Mouse (Mus musculus) CH12.LX (cell line): ENCODE measurements around the gene Gm765. TPM values are rescaled to one million over a fixed set of nuclear protein-coding genes. Genes with fewer than 3 reads are reported as not detected.

ENCODE experiments used
- DNase-seq: peaks from one replicate; pipeline ENCODE4 v3.0.0-alpha.2; 2013; ENCODE audit errors: extremely low read depth
- H3K27ac ChIP-seq: 2 replicates; pipeline ENCODE4 v1.5.1; 2012; ENCODE audit warnings: low read depth, mild to moderate bottlenecking, control low read depth, moderate library complexity; ENCODE audit not compliant: insufficient read depth
- H3K27me3 ChIP-seq: replicated peaks from 2 replicates; pipeline ENCODE3; 2012; ENCODE audit warnings: inconsistent platforms
- H3K36me3 ChIP-seq, 2 experiments: replicated peaks in 1 of 2; 2 replicates each; pipeline versions ENCODE3 to v1.6.1; 2012; ENCODE audit warnings: inconsistent platforms in 1 of 2, low read length in 1 of 2, mild to moderate bottlenecking in 1 of 2, mixed read lengths in 1 of 2, moderate library complexity in 1 of 2; ENCODE audit not compliant: control insufficient read depth in 1 of 2, insufficient read depth in 1 of 2
- H3K4me1 ChIP-seq, 2 experiments: 2 replicates each; pipeline ENCODE4 v1.6.1; 2012; ENCODE audit warnings: inconsistent platforms in 1 of 2, moderate library complexity in 1 of 2; ENCODE audit not compliant: insufficient read depth in 2 of 2, control insufficient read depth in 1 of 2
- H3K4me2 ChIP-seq: 2 replicates; pipeline ENCODE4 v1.6.1; 2012; ENCODE audit warnings: low read depth, mild to moderate bottlenecking, control low read depth; ENCODE audit not compliant: poor library complexity, insufficient read depth, severe bottlenecking
- H3K4me3 ChIP-seq, 3 experiments: fragments of 150-350 bp in 1 of 3; sonication (generic) in 1 of 3; replicated peaks in 1 of 3; 2 replicates each; pipeline versions ENCODE3 to v1.5.1; 2011 to 2012; ENCODE audit warnings: low read depth in 2 of 3, low read length in 2 of 3, mild to moderate bottlenecking in 2 of 3, moderate library complexity in 2 of 3, control low read depth in 1 of 3, improper control_type of control experiment in 1 of 3, inconsistent platforms in 1 of 3, mixed read lengths in 1 of 3; ENCODE audit not compliant: poor library complexity in 1 of 3
- H3K79me2 ChIP-seq: replicated peaks from 2 replicates; pipeline ENCODE4 v1.6.1; 2012; ENCODE audit warnings: mild to moderate bottlenecking, moderate library complexity; ENCODE audit not compliant: control insufficient read depth, poor library complexity, insufficient read depth, severe bottlenecking; ENCODE audit errors: extremely low read depth
- H3K9ac ChIP-seq: 2 replicates; pipeline ENCODE4 v1.6.1; 2012; ENCODE audit warnings: low read depth, mild to moderate bottlenecking, control low read depth, moderate library complexity; ENCODE audit not compliant: insufficient read depth
- H3K9me3 ChIP-seq: replicated peaks from 2 replicates; pipeline ENCODE3; 2012; ENCODE audit warnings: low read length, inconsistent platforms, mixed read lengths
- CHD2 ChIP-seq: IDR thresholded peaks from 2 replicates; pipeline ENCODE4 v1.6.1; 2011; ENCODE audit warnings: low read length, improper control_type of control experiment
- EP300 ChIP-seq: IDR thresholded peaks from 2 replicates; pipeline ENCODE4 v1.6.1; 2011; ENCODE audit warnings: low read length, improper control_type of control experiment
- HCFC1 ChIP-seq: IDR thresholded peaks from 2 replicates; pipeline ENCODE4 v1.6.1; 2012; ENCODE audit warnings: low read depth, mild to moderate bottlenecking, inconsistent platforms, low read length, improper control_type of control experiment
- MAFK ChIP-seq: IDR thresholded peaks from 2 replicates; pipeline ENCODE4 v1.6.1; 2011; ENCODE audit warnings: low read length, improper control_type of control experiment; ENCODE audit not compliant: insufficient replicate concordance
- MXI1 ChIP-seq: IDR thresholded peaks from 2 replicates; pipeline ENCODE4 v1.6.1; 2011; ENCODE audit warnings: mild to moderate bottlenecking, low read depth, low read length, improper control_type of control experiment
- POLR2A ChIP-seq: IDR thresholded peaks from 2 replicates; pipeline ENCODE4 v1.6.1; 2011; ENCODE audit warnings: low read depth, mild to moderate bottlenecking, improper control_type of control experiment, low read length
- RAD21 ChIP-seq: IDR thresholded peaks from 2 replicates; pipeline ENCODE4 v1.6.1; 2011; ENCODE audit warnings: low read depth, mild to moderate bottlenecking, low read length, improper control_type of control experiment, moderate library complexity
- RCOR1 ChIP-seq: conservative IDR thresholded peaks from 2 replicates; pipeline ENCODE4 v1.6.1; 2012; ENCODE audit warnings: low read depth, mild to moderate bottlenecking, inconsistent platforms, low read length, improper control_type of control experiment
- TCF12 ChIP-seq: IDR thresholded peaks from 2 replicates; pipeline ENCODE4 v1.6.1; 2014; ENCODE audit warnings: low read depth, mild to moderate bottlenecking, inconsistent platforms, low read length, improper control_type of control experiment
- UBTF ChIP-seq: IDR thresholded peaks from 2 replicates; pipeline ENCODE4 v1.6.1; 2012; ENCODE audit warnings: low read depth, mild to moderate bottlenecking, inconsistent platforms, low read length, improper control_type of control experiment, moderate library complexity
- USF2 ChIP-seq: conservative IDR thresholded peaks from 2 replicates; pipeline ENCODE4 v1.6.1; 2011; ENCODE audit warnings: low read depth, low read length, improper control_type of control experiment
- dilution Hi-C: fragments of 300-500 bp; cut with MboI; formaldehyde crosslinking; loops from 2 replicates; pipeline ENCODE4 v1.14.3; 2020; ENCODE audit warnings: low sequenced_read_pairs; ENCODE audit not compliant: extremely low pct_unique_long_range_greater_than_20kb, extremely low pct_ligation_motif_present
- in situ Hi-C: fragments of 300-500 bp; cut with MboI; formaldehyde crosslinking; loops from 3 replicates; pipeline ENCODE4 v1.14.3; 2019; ENCODE audit warnings: low sequenced_read_pairs, low pct_ligation_motif_present, low pct_unique_long_range_greater_than_20kb, mixed read lengths
- polyA plus RNA-seq: library from polyadenylated mRNA; unstranded; fragments of >175 nt; gene quantifications from 2 replicates; pipeline ENCODE4 v1.2.1, GENCODE M21; 2012; ENCODE audit warnings: low read depth; ENCODE audit not compliant: insufficient read length
- total RNA-seq, 2 experiments: library from RNA; depleted of rRNA; stranded (reverse); fragments of 300-350 nt in 1 of 2; fragments of >200 nt in 1 of 2; gene quantifications; 2 replicates each; pipeline ENCODE4 v1.2.3; 2012 to 2014

Gene Gm765
- total and polyA plus RNA-seq, 3 experiments: not detected

GRCm38 (mm10) chr6:98287521-98287920 is 55.0 kb downstream of the Gm765 start:
- no peak overlapping the region for H3K27ac ChIP-seq
- dilution Hi-C loops (no loop called here), in situ Hi-C loops (no loop called here)
- no peak for TF ChIP-seq POLR2A
- TF ChIP-seq RAD21: no peak
- TF ChIP-seq RCOR1: no peak
- no peak overlapping the region for H3K9ac ChIP-seq
- no peak overlapping the region for H3K4me3 ChIP-seq
- no peaks in the 10 kb centered on the region for H3K36me3 ChIP-seq
- H3K27me3 ChIP-seq: no peaks in the 10 kb centered on the region
- no peaks in the 10 kb centered on the region for H3K9me3 ChIP-seq
- H3K4me1 ChIP-seq: no peaks in the 10 kb centered on the region
- no peaks in the 10 kb centered on the region for H3K79me2 ChIP-seq
- H3K4me2 ChIP-seq: no peak overlapping the region
- no peak for DNase-seq

- no peaks in the 10 kb centered on the region for H3K36me3 ChIP-seq
- H3K27me3 ChIP-seq: no peaks in the 10 kb centered on the region
- no peak for TF ChIP-seq RAD21
- TF ChIP-seq, all 38 proteins: peak for 0
- Histone ChIP-seq H3K4me1 (no peaks in the 10 kb centered on the region), H3K79me2 (no peaks in the 10 kb centered on the region), H3K9me3 (no peaks in the 10 kb centered on the region), H3K4me3 (no peak overlapping the region), H3K27ac (no peak overlapping the region), H3K9ac (no peak overlapping the region), H3K4me2 (no peak overlapping the region)
- dilution Hi-C loops (no loop called here), in situ Hi-C loops (no loop called here)
- no peak for DNase-seq
Measured at GRCm38 (mm10) chr6:98285190-98285589, 57.4 kb downstream of the Gm765 start.

- in situ Hi-C loops (no loop called here), dilution Hi-C loops (no loop called here)
- no peaks in the 10 kb centered on the region for H3K9me3 ChIP-seq
- no peak for TF ChIP-seq HCFC1
- TF ChIP-seq MAFK: no peak
- no peak for TF ChIP-seq TCF12
- TF ChIP-seq MXI1: no peak
- no peak for TF ChIP-seq USF2
- no peak for TF ChIP-seq UBTF
- no peak for TF ChIP-seq CHD2
- TF ChIP-seq EP300: no peak
- H3K79me2 ChIP-seq: no peaks in the 10 kb centered on the region
- H3K4me3 ChIP-seq: no peak overlapping the region
- no peak for DNase-seq
- H3K36me3 ChIP-seq: no peaks in the 10 kb centered on the region
- H3K4me2 ChIP-seq: no peak overlapping the region
- H3K9ac ChIP-seq: no peak overlapping the region
- H3K4me1 ChIP-seq: no peaks in the 10 kb centered on the region
- H3K27me3 ChIP-seq: no peaks in the 10 kb centered on the region
- no peak overlapping the region for H3K27ac ChIP-seq
Measured at GRCm38 (mm10) chr6:98282791-98283190, 59.8 kb downstream of the Gm765 start.
